ENCODE assay signal across 18 mouse cellular contexts in the genomic region with DNA sequence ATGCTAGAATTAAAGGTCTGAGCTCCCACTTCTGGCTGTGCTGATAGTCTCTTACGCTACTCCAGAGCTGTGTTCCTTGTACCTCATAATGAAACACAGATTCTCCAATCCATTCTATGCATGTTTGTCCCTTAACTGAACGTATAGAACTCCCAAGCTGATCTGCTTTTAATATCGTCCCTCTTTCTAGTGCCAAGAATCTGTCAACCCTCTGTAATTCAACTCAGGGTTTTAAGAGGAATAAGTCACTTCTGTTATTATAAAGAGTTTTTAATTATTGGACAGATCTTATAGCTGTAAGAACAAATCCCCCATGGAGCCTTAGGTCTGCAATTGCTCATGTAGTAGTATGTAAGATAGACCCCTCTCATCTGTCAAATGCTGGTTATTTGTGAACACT. TPM values are rescaled to one million over a fixed set of nuclear protein-coding genes. Genes with fewer than 3 reads are reported as not detected.
"Had no signal": no experiment of that assay in that cellular context is flagged by ENCODE, and none has a peak within 500 bp of the region (broad histone marks: within the 10 kb centered on the region; RNA-seq: fewer than 3 reads in every experiment).

No protein-coding gene starts in this region.

- H3K4me3 ChIP-seq: limb, embryonic 15.5 days; liver, embryonic 15.5 days; lung, embryonic 15.5 days; midbrain, embryonic 15.5 days; neural tube, embryonic 13.5 days had no signal

- H3K4me2 ChIP-seq: limb, embryonic 15.5 days; liver, embryonic 15.5 days; lung, embryonic 15.5 days; midbrain, embryonic 15.5 days; neural tube, embryonic 13.5 days had no signal

- H3K36me3 ChIP-seq: limb, embryonic 15.5 days; liver, embryonic 15.5 days; lung, embryonic 15.5 days; midbrain, embryonic 15.5 days; neural tube, embryonic 13.5 days had no signal

- H3K27ac ChIP-seq: limb, embryonic 15.5 days; liver, embryonic 15.5 days; lung, embryonic 15.5 days; midbrain, embryonic 15.5 days; neural tube, embryonic 13.5 days had no signal

- H3K4me1 ChIP-seq: limb, embryonic 15.5 days; midbrain, embryonic 15.5 days had no signal

- H3K9me3 ChIP-seq: limb, embryonic 15.5 days; liver, embryonic 15.5 days; lung, embryonic 15.5 days; midbrain, embryonic 15.5 days had no signal

- DNase-seq: kidney, adult 11 months; kidney, adult 9 months; left cerebral cortex, postnatal 4 days; retina, postnatal 1 day; right cerebral cortex, postnatal 4 days; spleen, adult 18-20 months; thymus, adult 2 months; thymus, postnatal 25 days had no signal

- ATAC-seq: midbrain, embryonic 15.5 days had no signal

- H3K9ac ChIP-seq: limb, embryonic 15.5 days; liver, embryonic 15.5 days; lung, embryonic 15.5 days; midbrain, embryonic 15.5 days; neural tube, embryonic 13.5 days had no signal

- H3K27me3 ChIP-seq: liver, embryonic 15.5 days; lung, embryonic 15.5 days; midbrain, embryonic 15.5 days; neural tube, embryonic 13.5 days had no signal

RNA-seq across cellular contexts. Expression of a gene that starts 5.8 kb away (rescaled TPM):
- total RNA-seq: left cerebral cortex, adult 18-20 months; left cerebral cortex, postnatal 10 days; megakaryocyte progenitor cell, adult 5-6 weeks; monocyte, adult 5-6 weeks had no signal
- polyA plus RNA-seq: liver, embryonic 15.5 days; neural tube, embryonic 13.5 days; stomach, embryonic 14.5 days had no signal
